ENCODE assay signal across 22 mouse cellular contexts in genomic region chr8:61306501-61307112, GRCm38 (mm10).
A peak's percentile ranks its signal among the peaks of the same experiment; 100 is the strongest.
DNase-seq lines count a peak whose midpoint lies in the region; ATAC-seq and TF ChIP-seq lines count a peak whose summit lies in the region.
"Had no signal": no experiment of that assay in that cellular context is flagged by ENCODE, and none has a peak within 500 bp of the region (broad histone marks: within the 10 kb centered on the region; RNA-seq: fewer than 3 reads in every experiment).

No protein-coding gene starts in this region.

- WGBS in hindbrain, postnatal 0 days, result 77% methylated on average over 4 of the region's 4 CpGs
- WGBS in hindbrain, embryonic 11.5 days, result 87% methylated on average over 4 of the region's 4 CpGs
- 80% methylated on average over 4 of the region's 4 CpGs for WGBS in neural tube, embryonic 13.5 days
- 64% methylated on average over 4 of the region's 4 CpGs for WGBS in neural tube, embryonic 15.5 days

- H3K4me2 ChIP-seq in hindbrain, postnatal 0 days (ENCODE audit: low read depth, low read length), result no peak overlapping the region
- H3K4me2 ChIP-seq in hindbrain, embryonic 11.5 days (replicated peaks; ENCODE audit: low read depth, low read length), result no peak overlapping the region
- no peak overlapping the region for H3K4me2 ChIP-seq in neural tube, embryonic 13.5 days
- H3K4me2 ChIP-seq in neural tube, embryonic 15.5 days, result no peak overlapping the region
- H3K4me2 ChIP-seq: heart, embryonic 11.5 days; limb, embryonic 15.5 days; midbrain, embryonic 12.5 days had no signal

- no peak overlapping the region for H3K27ac ChIP-seq in hindbrain, postnatal 0 days
- H3K27ac ChIP-seq in hindbrain, embryonic 11.5 days (ENCODE audit: low read depth, low read length), result no peak overlapping the region
- no peak overlapping the region for H3K27ac ChIP-seq in neural tube, embryonic 13.5 days (replicated peaks)
- no peak overlapping the region for H3K27ac ChIP-seq in neural tube, embryonic 15.5 days (replicated peaks)
- H3K27ac ChIP-seq in left cerebral cortex, adult 2 months, result peak overlapping the region; percentile 68; the same call in 1 of the 2 replicates
- H3K27ac ChIP-seq: embryonic facial prominence, embryonic 10.5 days; limb, embryonic 15.5 days; midbrain, embryonic 12.5 days had no signal

- TF ChIP-seq CTCF in hindbrain, postnatal 0 days (IDR thresholded peaks at IDR 0.05; ENCODE audit: low read depth), result peak; percentile 3; the same call in 1 of the 2 replicates
- TF ChIP-seq CTCF in left cerebral cortex, adult 2 months (IDR thresholded peaks at IDR 0.05), result no peak

- peak; percentile 42 for ATAC-seq in hindbrain, postnatal 0 days
- ATAC-seq in hindbrain, embryonic 11.5 days (ENCODE audit: low FRiP score), result no peak
- no peak for ATAC-seq in neural tube, embryonic 13.5 days (ENCODE audit: low read depth)
- ATAC-seq in neural tube, embryonic 15.5 days (ENCODE audit: low FRiP score), result no peak
- ATAC-seq: liver, postnatal 0 days had no signal

- H3K36me3 ChIP-seq in hindbrain, postnatal 0 days (ENCODE audit: insufficient read depth, low read length), result no peaks in the 10 kb centered on the region
- H3K36me3 ChIP-seq in hindbrain, embryonic 11.5 days (ENCODE audit: control insufficient read depth, insufficient read depth, low read length), result no peaks in the 10 kb centered on the region
- H3K36me3 ChIP-seq in neural tube, embryonic 13.5 days, result no peaks in the 10 kb centered on the region
- no peaks in the 10 kb centered on the region for H3K36me3 ChIP-seq in neural tube, embryonic 15.5 days
- H3K36me3 ChIP-seq: embryonic facial prominence, embryonic 10.5 days; limb, embryonic 15.5 days; midbrain, embryonic 12.5 days had no signal

- DNase-seq in hindbrain, postnatal 0 days (ENCODE audit: low spot score), result no peak
- DNase-seq in hindbrain, embryonic 11.5 days (ENCODE audit: low spot score), result no peak
- peak; percentile 28 to 45 for DNase-seq in left cerebral cortex, adult 2 months (ENCODE audit: extremely low spot score in 1 of 2, low spot score in 2 of 2)
- peak; percentile 52 to 67 for DNase-seq in right cerebral cortex, postnatal 36 days (ENCODE audit: low spot score in 2 of 2)
- DNase-seq in heart, postnatal 36 days, result no peak
- no peak for DNase-seq in cerebellum, postnatal 25 days
- DNase-seq: adrenal gland, adult 2 months; cerebellum, adult 9-11 months; gastrocnemius, postnatal 10 days; heart, postnatal 4 days; kidney, adult 9 months; kidney, postnatal 4 days; liver, postnatal 0 days; lung, postnatal 4 days had no signal

- H3K9me3 ChIP-seq in hindbrain, postnatal 0 days (ENCODE audit: low read length), result no peaks in the 10 kb centered on the region
- H3K9me3 ChIP-seq in hindbrain, embryonic 11.5 days (ENCODE audit: control insufficient read depth, low read length), result no peaks in the 10 kb centered on the region
- no peaks in the 10 kb centered on the region for H3K9me3 ChIP-seq in neural tube, embryonic 13.5 days
- H3K9me3 ChIP-seq in neural tube, embryonic 15.5 days (replicated peaks), result no peaks in the 10 kb centered on the region
- H3K9me3 ChIP-seq: embryonic facial prominence, embryonic 10.5 days; limb, embryonic 15.5 days; midbrain, embryonic 12.5 days had no signal

- H3K4me1 ChIP-seq in hindbrain, postnatal 0 days (ENCODE audit: insufficient read depth, low read length), result peaks cover 7% of the 10 kb centered on the region; the same call in 1 of the 2 replicates
- H3K4me1 ChIP-seq in hindbrain, embryonic 11.5 days (replicated peaks; ENCODE audit: control insufficient read depth, insufficient read depth, low read length), result peaks cover 9% of the 10 kb centered on the region
- H3K4me1 ChIP-seq in neural tube, embryonic 13.5 days (replicated peaks), result peaks cover 38% of the 10 kb centered on the region
- H3K4me1 ChIP-seq in neural tube, embryonic 15.5 days, result peaks cover 19% of the 10 kb centered on the region

- no peak overlapping the region for H3K4me3 ChIP-seq in hindbrain, postnatal 0 days (ENCODE audit: low read length)
- no peak overlapping the region for H3K4me3 ChIP-seq in hindbrain, embryonic 11.5 days (ENCODE audit: low read depth, low read length)
- H3K4me3 ChIP-seq in neural tube, embryonic 13.5 days, result no peak overlapping the region
- H3K4me3 ChIP-seq in neural tube, embryonic 15.5 days (replicated peaks), result no peak overlapping the region
- H3K4me3 ChIP-seq in left cerebral cortex, adult 2 months, result no peak overlapping the region
- H3K4me3 ChIP-seq: embryonic facial prominence, embryonic 10.5 days; erythroblast, embryonic 14.5 days; limb, embryonic 15.5 days; midbrain, embryonic 12.5 days; myocyte had no signal

- no peaks in the 10 kb centered on the region for H3K27me3 ChIP-seq in hindbrain, postnatal 0 days (ENCODE audit: insufficient read depth, low read length)
- no peaks in the 10 kb centered on the region for H3K27me3 ChIP-seq in hindbrain, embryonic 11.5 days (ENCODE audit: control insufficient read depth, insufficient read depth, low read length)
- no peaks in the 10 kb centered on the region for H3K27me3 ChIP-seq in neural tube, embryonic 13.5 days
- H3K27me3 ChIP-seq in neural tube, embryonic 15.5 days (replicated peaks), result no peaks in the 10 kb centered on the region
- H3K27me3 ChIP-seq: limb, embryonic 15.5 days; midbrain, embryonic 12.5 days had no signal

- no peak overlapping the region for H3K9ac ChIP-seq in hindbrain, postnatal 0 days (replicated peaks; ENCODE audit: low read length)
- no peak overlapping the region for H3K9ac ChIP-seq in hindbrain, embryonic 11.5 days (ENCODE audit: low read depth, low read length)
- H3K9ac ChIP-seq in neural tube, embryonic 13.5 days, result 0 out of 2 replicates have a peak overlapping the region, but pooled peaks have one; percentile 8
- no peak overlapping the region for H3K9ac ChIP-seq in neural tube, embryonic 15.5 days (replicated peaks)
- H3K9ac ChIP-seq: limb, embryonic 15.5 days; liver, postnatal 0 days; midbrain, embryonic 12.5 days had no signal

- intact Hi-C loops in left cerebral cortex, adult 2 months (cut with DNase I), result loop anchor here (5.0 kb wide), 3 partner anchors 46 to 84 kb away; partner anchors contain the start of gene Sh3rf1
- intact Hi-C loops in heart, postnatal 36 days (cut with DNase I), result no loop called here

Comparison
In these comparisons a context has a peak if more than half of its experiments do, and no peak if none do; other contexts are left out.
1. DNase-seq: peak in left cerebral cortex, adult 2 months (2 of 2) and right cerebral cortex, postnatal 36 days (2 of 2); none in hindbrain, postnatal 0 days (single experiment), hindbrain, embryonic 11.5 days (single experiment), heart, postnatal 36 days (0 of 2) and cerebellum, postnatal 25 days (0 of 2).